Mouse (Mus musculus) adrenal gland, postnatal 0 days (tissue): ENCODE results near the gene Gm1113. TPM values are rescaled to one million over a fixed set of nuclear protein-coding genes. Genes with fewer than 3 reads are reported as not detected.

Source experiments
- polyA plus RNA-seq: library from polyadenylated mRNA; unstranded; fragments of >200 nt; fragmentation: Nextera tagmentation; extraction: Ambion mirVana; gene quantifications from 2 replicates; pipeline ENCODE4 v1.2.1, GENCODE M21; 2015

Gene Gm1113
- polyA plus RNA-seq = not detected in 2 replicates

GRCm38 (mm10) chr9:35518169-35518568 lies at the start of gene Gm1113:
Gene Gm1113 (minus strand): TSS chr9:35518269.

DNA sequence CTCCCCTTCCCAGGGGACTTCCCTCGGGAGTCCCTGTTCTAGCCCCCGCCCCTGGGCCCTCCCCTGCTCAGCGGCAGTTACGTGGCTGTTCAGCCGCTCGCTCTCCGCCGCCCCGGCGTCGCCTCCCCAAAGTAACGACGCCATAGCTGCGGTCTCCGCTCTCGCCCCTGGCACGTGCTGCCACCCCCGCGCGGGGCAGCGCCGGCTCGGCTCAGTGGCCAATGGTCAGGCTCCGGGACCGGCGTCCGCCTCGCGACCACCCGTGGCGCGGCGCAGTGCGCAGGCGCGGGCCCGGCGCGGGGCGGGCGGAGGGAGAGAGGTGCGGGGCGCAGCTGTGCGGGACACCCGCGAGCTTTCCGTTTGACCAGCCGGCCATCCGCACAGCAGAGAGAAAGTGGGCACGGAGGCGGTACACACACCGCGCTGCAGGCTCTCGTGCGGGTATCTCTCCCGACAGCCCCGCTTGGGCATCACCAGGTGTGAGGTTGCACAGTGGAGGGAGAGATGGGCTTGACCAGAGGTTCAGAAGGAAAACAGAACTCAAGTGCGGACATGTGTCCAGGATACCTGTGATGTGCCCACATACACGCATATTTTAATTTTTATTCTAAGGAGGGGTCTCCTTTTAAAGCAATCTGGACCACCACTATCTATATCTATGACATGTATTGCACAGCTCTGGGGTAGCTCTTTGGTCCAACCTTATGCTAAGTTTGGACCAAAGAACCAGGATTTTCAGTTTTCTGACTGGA lies 40.4 kb upstream of the Gm1113 start, which contains the start of the genes Ddx25 and Pus3:
Gene Ddx25 (minus strand): TSS at position 272 of the 752 bp plus-strand sequence.
Gene Pus3 (plus strand): TSS at position 339 of the 752 bp plus-strand sequence.

Other genes starting within 250 kb of the Gm1113 start
- 4.7 and 5.6 TPM in 2 replicates for gene Cdon, start 97.1 kb downstream of the Gm1113 start, polyA plus RNA-seq
- 1.8 and 3.6 TPM in 2 replicates for gene Ddx25, start 40.3 kb upstream of the Gm1113 start, polyA plus RNA-seq
- 10.7 and 11.9 TPM in 2 replicates for gene Pus3, start 40.3 kb upstream of the Gm1113 start, polyA plus RNA-seq
- 0.15 and 0.27 TPM in 2 replicates for gene Pate2, start 52.0 kb upstream of the Gm1113 start, polyA plus RNA-seq
- 7.3 and 8.3 TPM in 2 replicates for gene Hyls1, start 52.1 kb upstream of the Gm1113 start, polyA plus RNA-seq
- gene Pate4, start 93.7 kb upstream of the Gm1113 start, polyA plus RNA-seq = not detected in 2 replicates
- not detected in 2 replicates for gene Pate3, start 129.9 kb upstream of the Gm1113 start, polyA plus RNA-seq
- not detected in 2 replicates for gene Pate1, start 169.1 kb upstream of the Gm1113 start, polyA plus RNA-seq
- not detected in 2 replicates for gene Gm17677, start 222.8 kb upstream of the Gm1113 start, polyA plus RNA-seq